Mouse (Mus musculus) kidney, postnatal 25 days (tissue): ENCODE measurements at regions not wholly inside any gene's neighbourhood (a gene's known extent, or its start where the extent isn't known, plus 50 kb on each side); places are given as distances from the start of the nearest gene placed in this dataset.

Experiments
- DNase-seq, 2 experiments: peaks; one replicate each; pipeline ENCODE4 v3.0.0; 2021; ENCODE audit warnings: mixed read lengths in 2 of 2

- peak; percentile 36 to 68 for DNase-seq
These were observed 289.5 kb upstream of the Slit2 start for GRCm38 (mm10) chr5:47693478-47693877.

GRCm38 (mm10) chr5:47693921-47694320, 289.0 kb upstream of the Slit2 start:
- DNase-seq: no peak

GRCm38 (mm10) chr5:47694630-47695029, 288.3 kb upstream of the Slit2 start:
- DNase-seq: no peak

DNA sequence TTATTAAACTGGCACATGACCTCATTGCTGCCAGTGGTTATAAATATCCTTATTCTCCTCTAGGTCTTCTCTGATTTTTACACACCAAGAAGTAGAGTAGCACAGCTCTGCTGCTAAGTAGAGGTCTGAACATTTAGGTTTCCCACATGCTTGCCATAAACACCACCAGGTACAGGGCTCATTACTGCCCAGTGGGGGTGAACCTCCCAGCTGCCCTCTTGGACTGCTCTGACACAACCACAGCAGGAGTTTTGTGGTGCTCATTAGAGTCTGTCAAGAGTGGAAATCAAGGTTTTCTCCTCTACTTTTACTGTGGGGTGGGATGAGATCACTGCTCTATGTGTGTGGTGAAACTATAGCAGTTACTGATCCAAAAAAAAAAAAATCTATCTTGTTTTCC, 271.4 kb upstream of the Slit2 start:
- DNase-seq: peak in 1 of 2 experiments; percentile 23

- DNase-seq: no peak
These were observed 268.6 kb upstream of the Slit2 start for GRCm38 (mm10) chr5:47714333-47714732.

GRCm38 (mm10) chr5:47724911-47725310, 258.0 kb upstream of the Slit2 start:
- DNase-seq: no peak

GRCm38 (mm10) chr5:47742727-47743126, 240.2 kb upstream of the Slit2 start:
- no peak for DNase-seq

DNA sequence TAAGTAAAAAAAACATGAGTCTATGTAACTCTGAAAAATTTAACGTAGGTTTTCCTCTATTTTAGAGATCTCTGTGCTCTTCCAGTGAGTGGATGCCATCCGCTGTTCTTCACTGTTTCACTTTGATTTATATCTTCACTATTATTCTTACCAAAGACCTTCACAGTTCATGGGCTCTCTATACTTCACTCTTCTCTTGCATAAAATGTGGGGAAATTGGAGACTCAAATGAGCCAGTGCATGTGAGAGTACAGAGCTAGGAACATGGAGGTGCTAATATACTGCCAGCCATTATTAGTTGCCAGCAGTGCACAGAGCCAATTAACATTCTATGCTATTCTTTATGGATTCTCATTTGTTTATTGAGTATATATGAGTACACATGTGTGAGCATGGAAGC, 237.8 kb upstream of the Slit2 start:
- no peak for DNase-seq

DNA sequence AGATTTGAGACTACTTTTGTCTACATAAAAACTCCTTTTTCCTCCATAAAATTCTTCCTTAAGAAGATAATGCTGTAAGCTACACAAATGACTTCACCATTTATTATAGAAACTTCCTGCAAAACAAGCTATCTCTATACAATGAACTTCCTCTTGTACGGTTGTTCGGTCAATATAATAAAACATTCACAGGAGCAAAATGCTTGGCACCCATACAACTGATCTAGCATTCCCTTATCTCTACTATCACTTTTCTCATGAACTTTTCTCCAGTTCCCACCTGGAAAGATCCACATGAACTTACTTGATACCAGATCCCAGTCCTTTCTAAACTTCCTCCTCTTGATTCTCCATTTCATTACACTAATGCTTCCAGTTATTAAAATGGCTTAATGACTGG, 231.0 kb upstream of the Slit2 start:
- no peak for DNase-seq

- no peak for DNase-seq
These were observed 210.1 kb upstream of the Slit2 start for GRCm38 (mm10) chr5:47772642-47773353.

DNA sequence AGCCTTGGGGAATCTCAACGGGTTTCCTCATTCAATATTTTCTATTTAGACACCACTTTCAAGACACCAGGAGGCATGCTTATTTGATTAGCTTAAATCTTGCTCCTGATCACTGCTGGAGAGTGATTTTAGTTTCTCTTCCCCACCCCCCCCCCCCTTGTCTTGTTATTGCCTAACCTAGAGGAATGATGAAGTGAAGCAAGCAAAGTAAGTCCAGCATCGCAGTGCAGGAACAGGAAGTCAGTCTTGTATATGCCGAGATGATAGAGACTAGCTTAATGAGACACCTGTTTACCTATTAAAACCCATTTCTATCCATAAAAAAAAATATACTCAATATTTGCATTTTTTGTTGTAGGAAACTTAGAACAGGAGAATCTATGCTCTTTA, 209.6 kb upstream of the Slit2 start:
- DNase-seq: no peak

GRCm38 (mm10) chr5:47780861-47781260, 202.1 kb upstream of the Slit2 start:
- DNase-seq: no peak

GRCm38 (mm10) chr5:47781608-47782007, 201.3 kb upstream of the Slit2 start:
- no peak for DNase-seq

GRCm38 (mm10) chr5:47794639-47795272, 188.2 kb upstream of the Slit2 start:
- no peak for DNase-seq

- no peak for DNase-seq
These were observed 187.7 kb upstream of the Slit2 start for GRCm38 (mm10) chr5:47795273-47795672.

- no peak for DNase-seq
These were observed 162.0 kb upstream of the Slit2 start for GRCm38 (mm10) chr5:47820936-47821335.

DNA sequence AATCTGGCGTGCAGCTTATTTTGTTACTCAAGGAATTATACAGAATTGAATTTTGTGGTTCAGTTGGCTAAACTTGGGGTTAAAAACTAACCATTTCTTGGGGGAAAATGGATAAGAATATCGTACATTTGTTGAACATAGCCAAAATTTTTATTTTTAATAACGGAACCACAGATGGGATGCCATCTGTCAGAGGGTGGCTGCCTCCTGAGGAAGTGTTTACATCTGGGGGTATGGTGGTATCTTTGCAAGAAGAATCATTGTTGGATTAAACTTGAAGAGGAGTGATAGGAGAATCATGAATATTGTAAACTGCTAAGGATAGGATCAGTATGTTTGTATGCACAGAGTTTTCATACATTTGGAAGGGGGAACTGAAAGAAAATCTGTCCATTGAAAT, 144.9 kb upstream of the Slit2 start:
- no peak for DNase-seq

GRCm38 (mm10) chr5:47869701-47870100, 113.2 kb upstream of the Slit2 start:
- no peak for DNase-seq
